Mouse (Mus musculus): ENCODE data around the gene Galnt10. TPM values are rescaled to one million over a fixed set of nuclear protein-coding genes. Genes with fewer than 3 reads are reported as not detected.

Galnt10 gene
- polyA plus RNA-seq, 1 experiment: 19.4 TPM

DNA sequence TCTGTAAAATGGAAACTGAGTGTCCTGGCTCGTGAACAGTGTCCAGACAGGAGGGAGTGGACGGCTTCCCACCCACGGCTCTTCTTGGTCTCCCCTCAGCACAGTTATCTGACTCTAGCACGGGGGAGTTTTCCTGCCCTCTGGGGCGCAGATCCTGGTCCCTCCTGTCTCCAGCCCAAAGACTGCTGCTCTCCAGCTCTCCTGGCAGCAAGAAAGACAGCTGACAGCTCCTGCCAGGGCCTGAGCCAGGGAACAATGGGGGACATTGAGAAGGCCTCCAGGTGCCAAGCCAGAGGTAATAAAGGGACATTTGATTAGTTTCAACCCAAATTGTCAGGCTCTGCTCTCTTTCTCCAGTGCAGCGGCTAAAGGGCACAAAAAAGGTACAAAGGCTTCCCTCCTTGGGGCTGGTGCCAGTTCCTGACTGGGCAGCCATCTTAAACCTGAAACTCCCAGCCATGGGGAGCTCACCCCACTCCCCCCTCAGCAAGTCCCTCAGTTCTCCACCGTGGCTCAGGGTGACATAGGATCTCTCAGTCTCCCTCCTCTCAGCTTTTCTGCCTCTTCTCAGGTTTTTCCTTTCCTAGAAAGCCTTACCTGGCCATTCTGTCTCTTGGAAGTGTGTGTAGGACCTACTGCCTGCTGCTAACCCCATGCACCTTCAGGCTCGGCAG, 11.5 kb downstream of the Galnt10 start:
- no peak for DNase-seq (ENCODE audit: low read depth in 1 of 2, low spot score in 2 of 2)
- Histone ChIP-seq H3K27ac (ENCODE audit: insufficient read depth, low read length) (no peak overlapping the region), H3K4me3 (ENCODE audit: extremely low read depth, insufficient read depth, insufficient read length) (no peak overlapping the region), H3K4me1 (ENCODE audit: control insufficient read depth, insufficient read depth, insufficient read length) (peaks cover 22% of the 10 kb centered on the region; the same call in 1 of the 2 replicates), H3K36me3 (ENCODE audit: control insufficient read depth, insufficient read depth, low read length) (no peaks in the 10 kb centered on the region), H3K27me3 (ENCODE audit: control insufficient read depth, insufficient read depth, low read length) (no peaks in the 10 kb centered on the region)
- 85% methylated on average over 8 of the region's 8 CpGs for WGBS
- no peak for TF ChIP-seq CTCF (IDR thresholded peaks at IDR 0.05; ENCODE audit: extremely low read depth, insufficient read depth, insufficient read length, insufficient replicate concordance)
- no peak for TF ChIP-seq POLR2A (IDR thresholded peaks at IDR 0.05; ENCODE audit: low read depth, low read length)

- no peaks in the 10 kb centered on the region for H3K36me3 ChIP-seq (ENCODE audit: control insufficient read depth, insufficient read depth, low read length)
- peaks cover 21% of the 10 kb centered on the region; the same call in 1 of the 2 replicates for H3K4me1 ChIP-seq (ENCODE audit: control insufficient read depth, insufficient read depth, insufficient read length)
- TF ChIP-seq POLR2A (IDR thresholded peaks at IDR 0.05; ENCODE audit: low read depth, low read length) (no peak), CTCF (IDR thresholded peaks at IDR 0.05; ENCODE audit: extremely low read depth, insufficient read depth, insufficient read length, insufficient replicate concordance) (no peak)
- DNase-seq (ENCODE audit: low read depth in 1 of 2, low spot score in 2 of 2): no peak
- no peak overlapping the region for H3K27ac ChIP-seq (ENCODE audit: insufficient read depth, low read length)
- H3K4me3 ChIP-seq (ENCODE audit: extremely low read depth, insufficient read depth, insufficient read length): no peak overlapping the region
- WGBS: 84% methylated on average over 9 of the region's 9 CpGs
- H3K27me3 ChIP-seq (ENCODE audit: control insufficient read depth, insufficient read depth, low read length): no peaks in the 10 kb centered on the region
Observed at GRCm38 (mm10) chr11:57657370-57658072, 12.3 kb downstream of the Galnt10 start.

- Histone ChIP-seq H3K4me3 (ENCODE audit: extremely low read depth, insufficient read depth, insufficient read length) (no peak overlapping the region), H3K36me3 (ENCODE audit: control insufficient read depth, insufficient read depth, low read length) (no peaks in the 10 kb centered on the region), H3K27ac (ENCODE audit: insufficient read depth, low read length) (no peak overlapping the region), H3K4me1 (ENCODE audit: control insufficient read depth, insufficient read depth, insufficient read length) (peaks cover 21% of the 10 kb centered on the region; the same call in 1 of the 2 replicates), H3K27me3 (ENCODE audit: control insufficient read depth, insufficient read depth, low read length) (no peaks in the 10 kb centered on the region)
- DNase-seq (ENCODE audit: low read depth in 1 of 2, low spot score in 2 of 2): no peak
- TF ChIP-seq CTCF (IDR thresholded peaks at IDR 0.05; ENCODE audit: extremely low read depth, insufficient read depth, insufficient read length, insufficient replicate concordance) (no peak), POLR2A (IDR thresholded peaks at IDR 0.05; ENCODE audit: low read depth, low read length) (no peak)
- 77% methylated on average over 3 of the region's 3 CpGs for WGBS
Observed at GRCm38 (mm10) chr11:57658214-57658613, 13.0 kb downstream of the Galnt10 start.

DNA sequence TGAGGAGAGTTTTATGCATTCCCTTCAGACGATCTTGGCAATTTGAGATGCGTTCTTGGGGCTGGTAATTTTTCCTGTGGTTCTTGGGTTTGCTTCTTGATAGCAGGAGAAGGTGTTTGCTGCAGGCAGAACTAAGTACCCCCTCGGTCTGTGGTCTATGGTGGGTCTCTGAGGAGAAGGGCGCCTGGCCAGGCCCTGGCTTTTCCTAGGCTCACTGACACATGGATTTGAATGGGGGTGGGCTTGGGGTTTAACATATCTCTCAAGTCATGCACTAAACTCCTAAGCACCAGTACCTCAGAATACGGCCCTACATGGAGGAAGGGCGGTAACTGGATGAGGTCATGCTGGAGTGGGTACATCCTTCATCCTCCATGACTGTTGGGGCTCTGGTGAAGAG, 13.5 kb downstream of the Galnt10 start:
- H3K36me3 ChIP-seq (ENCODE audit: control insufficient read depth, insufficient read depth, low read length): no peaks in the 10 kb centered on the region
- TF ChIP-seq CTCF (IDR thresholded peaks at IDR 0.05; ENCODE audit: extremely low read depth, insufficient read depth, insufficient read length, insufficient replicate concordance) (no peak), POLR2A (IDR thresholded peaks at IDR 0.05; ENCODE audit: low read depth, low read length) (no peak)
- WGBS: 93% methylated on average over 6 of the region's 6 CpGs
- H3K27me3 ChIP-seq (ENCODE audit: control insufficient read depth, insufficient read depth, low read length): no peaks in the 10 kb centered on the region
- no peak for DNase-seq (ENCODE audit: low read depth in 1 of 2, low spot score in 2 of 2)
- H3K4me3 ChIP-seq (ENCODE audit: extremely low read depth, insufficient read depth, insufficient read length): no peak overlapping the region
- H3K27ac ChIP-seq (ENCODE audit: insufficient read depth, low read length): no peak overlapping the region
- H3K4me1 ChIP-seq (ENCODE audit: control insufficient read depth, insufficient read depth, insufficient read length): peaks cover 22% of the 10 kb centered on the region; the same call in 1 of the 2 replicates

DNA sequence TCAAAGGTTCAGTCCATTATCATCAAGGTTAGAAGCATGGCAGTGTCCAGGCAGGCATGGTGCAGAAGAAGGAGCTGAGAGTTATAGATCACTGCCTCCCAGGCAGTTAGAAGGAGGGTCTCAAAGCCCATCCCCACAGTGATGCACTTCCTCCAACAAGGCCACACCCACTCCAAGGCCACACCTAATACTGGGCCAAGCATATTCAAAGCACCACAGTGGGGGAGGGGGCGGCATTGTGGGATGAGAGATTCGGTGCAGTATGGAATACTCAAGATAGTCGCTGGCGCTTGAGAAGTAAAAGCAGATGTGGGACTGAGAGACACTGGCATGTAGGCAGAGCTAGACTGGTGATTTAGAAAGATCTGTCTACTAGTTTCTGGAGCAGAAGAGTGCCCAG, 14.9 kb downstream of the Galnt10 start:
- no peak overlapping the region for H3K4me3 ChIP-seq (ENCODE audit: extremely low read depth, insufficient read depth, insufficient read length)
- TF ChIP-seq POLR2A (IDR thresholded peaks at IDR 0.05; ENCODE audit: low read depth, low read length) (no peak), CTCF (IDR thresholded peaks at IDR 0.05; ENCODE audit: extremely low read depth, insufficient read depth, insufficient read length, insufficient replicate concordance) (no peak)
- no peaks in the 10 kb centered on the region for H3K36me3 ChIP-seq (ENCODE audit: control insufficient read depth, insufficient read depth, low read length)
- H3K27ac ChIP-seq (ENCODE audit: insufficient read depth, low read length): no peak overlapping the region
- H3K4me1 ChIP-seq (ENCODE audit: control insufficient read depth, insufficient read depth, insufficient read length): peaks cover 13% of the 10 kb centered on the region; the same call in 1 of the 2 replicates
- WGBS: 96% methylated on average over 4 of the region's 4 CpGs
- DNase-seq (ENCODE audit: low read depth in 1 of 2, low spot score in 2 of 2): no peak
- no peaks in the 10 kb centered on the region for H3K27me3 ChIP-seq (ENCODE audit: control insufficient read depth, insufficient read depth, low read length)

DNA sequence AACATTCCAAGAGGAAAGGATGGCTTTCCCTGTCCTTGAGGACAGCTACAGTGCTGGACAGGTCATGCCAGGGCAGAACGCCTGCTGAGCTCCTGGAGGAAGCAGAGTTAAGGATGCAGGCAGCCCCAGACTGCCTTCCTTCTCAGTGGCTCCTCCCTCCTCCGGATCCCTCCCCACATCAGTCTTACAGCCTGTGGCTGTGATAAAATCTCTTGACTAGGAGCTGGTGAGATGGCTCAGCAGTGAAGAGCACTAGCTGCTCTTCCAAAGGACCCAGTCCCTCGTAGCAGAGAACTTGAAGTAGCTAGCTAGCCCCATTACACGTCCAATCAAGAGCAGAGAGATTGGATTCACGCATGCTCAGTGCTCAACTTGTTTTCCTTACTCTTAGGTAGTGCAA, 15.6 kb downstream of the Galnt10 start:
- no peak overlapping the region; the same call in 1 of the 2 replicates for H3K27ac ChIP-seq (ENCODE audit: insufficient read depth, low read length)
- 47% methylated on average over 5 of the region's 5 CpGs for WGBS
- TF ChIP-seq CTCF (IDR thresholded peaks at IDR 0.05; ENCODE audit: extremely low read depth, insufficient read depth, insufficient read length, insufficient replicate concordance): no peak
- TF ChIP-seq POLR2A (IDR thresholded peaks at IDR 0.05; ENCODE audit: low read depth, low read length): no peak
- H3K4me1 ChIP-seq (ENCODE audit: control insufficient read depth, insufficient read depth, insufficient read length): peaks cover 12% of the 10 kb centered on the region; the same call in 1 of the 2 replicates
- no peaks in the 10 kb centered on the region for H3K36me3 ChIP-seq (ENCODE audit: control insufficient read depth, insufficient read depth, low read length)
- H3K4me3 ChIP-seq (ENCODE audit: extremely low read depth, insufficient read depth, insufficient read length): no peak overlapping the region
- H3K27me3 ChIP-seq (ENCODE audit: control insufficient read depth, insufficient read depth, low read length): no peaks in the 10 kb centered on the region
- DNase-seq (ENCODE audit: low read depth in 1 of 2, low spot score in 2 of 2): no peak

Data from spleen, adult 2 months (tissue).